Mouse (Mus musculus) gastrocnemius, postnatal 10 days (tissue): ENCODE results near the gene B9d2. TPM values are rescaled to one million over a fixed set of nuclear protein-coding genes. Genes with fewer than 3 reads are reported as not detected.
A peak's percentile ranks its signal among the peaks of the same experiment; 100 is the strongest.
"Not testable (repeated sequence)": the region's sequence is repeated elsewhere in the genome, so short reads cannot be mapped to it uniquely, and the experiment has no call there.

Experiments
- DNase-seq: peaks from one replicate; pipeline ENCODE4 v3.0.0; 2021; ENCODE audit warnings: mixed read lengths
- total RNA-seq, 2 experiments: library from RNA; stranded (reverse); gene quantifications; 2 replicates each; pipeline ENCODE4 v1.2.3; 2021

B9d2 gene
- total RNA-seq, 2 experiments from 2014 or later: 10.5 to 10.9 TPM

DNA sequence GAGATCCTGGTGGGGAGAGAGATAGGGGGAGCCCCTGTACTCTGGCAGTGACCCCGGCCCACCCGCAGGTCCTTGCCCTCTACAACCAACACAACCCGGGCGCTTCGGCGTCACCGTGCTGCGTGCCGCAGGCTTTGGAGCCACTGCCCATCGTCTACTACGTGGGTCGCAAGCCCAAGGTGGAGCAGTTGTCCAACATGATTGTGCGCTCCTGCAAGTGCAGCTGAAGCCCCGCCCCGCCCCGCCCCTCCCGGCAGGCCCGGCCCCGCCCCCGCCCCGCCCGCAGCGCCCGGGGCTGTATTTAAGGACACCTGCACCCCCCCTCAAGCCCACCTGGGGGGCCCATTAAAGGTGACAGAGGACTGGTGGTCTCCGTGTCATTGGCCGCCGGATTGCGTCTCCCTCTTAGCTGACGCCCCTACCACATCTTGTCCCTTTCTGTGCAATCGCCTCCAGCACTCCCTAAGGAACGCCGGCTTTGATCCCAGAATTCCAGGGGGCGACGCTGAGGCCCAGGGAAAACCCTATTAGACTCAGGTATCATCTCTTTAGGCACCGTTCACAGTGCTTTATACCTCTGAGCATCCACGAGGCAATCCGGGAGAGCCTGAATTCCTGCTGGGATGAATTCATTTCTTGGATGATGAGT lies 24.3 kb downstream of the B9d2 start:
- DNase-seq: no peak

DNA sequence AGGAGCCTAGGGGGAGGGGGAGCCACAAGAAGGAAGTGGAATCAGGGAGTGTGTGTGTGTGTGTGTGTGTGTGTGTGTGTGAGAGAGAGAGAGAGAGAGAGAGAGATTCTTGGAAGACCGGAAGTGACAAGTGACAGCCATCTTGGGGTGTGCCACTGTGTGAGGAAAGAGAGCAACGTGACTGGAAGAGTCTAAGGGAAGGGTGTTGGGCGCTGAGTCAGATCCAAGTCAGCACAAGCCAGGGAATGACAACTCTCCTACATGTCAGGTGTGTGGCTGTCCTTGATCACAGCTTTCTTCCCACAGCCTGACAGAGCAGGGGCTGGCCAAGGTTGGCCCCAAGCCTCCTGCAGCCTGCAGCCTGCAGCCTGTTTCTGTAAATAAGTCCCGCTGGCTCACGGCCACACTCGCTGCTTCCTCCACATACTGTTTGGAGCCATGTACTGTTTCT lies 25.2 kb downstream of the B9d2 start:
- no peak for DNase-seq

DNA sequence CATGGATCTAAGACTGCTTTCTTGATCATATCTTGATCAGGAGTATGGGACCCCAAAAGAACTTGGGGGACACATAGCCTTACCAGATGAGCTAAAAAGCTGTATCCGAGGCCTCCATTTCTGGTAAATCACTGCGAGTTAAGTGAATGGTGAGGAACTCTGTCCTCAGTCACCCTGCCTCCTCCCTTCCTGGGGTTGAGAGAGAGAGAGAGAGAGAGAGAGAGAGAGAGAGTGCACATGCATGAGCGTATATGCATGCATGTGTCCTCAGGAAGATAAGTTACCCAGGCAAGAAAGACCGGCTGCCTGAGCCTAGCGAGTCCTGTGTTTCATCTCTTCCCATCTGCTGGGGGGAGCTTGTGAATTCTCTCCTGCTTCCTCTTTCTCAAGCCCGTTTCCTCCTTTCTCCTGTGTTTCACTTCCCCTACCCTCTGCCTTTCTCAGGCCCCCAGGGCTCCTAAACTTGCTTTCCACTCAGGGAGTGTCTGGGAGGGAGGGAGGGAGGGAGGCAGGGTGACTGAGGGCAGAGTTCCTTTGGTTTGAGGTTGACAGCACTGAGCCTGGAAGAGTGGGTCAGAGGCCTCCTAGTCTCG lies 26.1 kb downstream of the B9d2 start:
- no peak for DNase-seq

- no peak for DNase-seq
Measured at GRCm38 (mm10) chr7:25707581-25708292, 27.2 kb downstream of the B9d2 start.

- peak; percentile 48 for DNase-seq
Measured at GRCm38 (mm10) chr7:25709961-25710360, 29.4 kb downstream of the B9d2 start.

- no peak for DNase-seq
Measured at GRCm38 (mm10) chr7:25710519-25711130, 30.0 kb downstream of the B9d2 start.

DNA sequence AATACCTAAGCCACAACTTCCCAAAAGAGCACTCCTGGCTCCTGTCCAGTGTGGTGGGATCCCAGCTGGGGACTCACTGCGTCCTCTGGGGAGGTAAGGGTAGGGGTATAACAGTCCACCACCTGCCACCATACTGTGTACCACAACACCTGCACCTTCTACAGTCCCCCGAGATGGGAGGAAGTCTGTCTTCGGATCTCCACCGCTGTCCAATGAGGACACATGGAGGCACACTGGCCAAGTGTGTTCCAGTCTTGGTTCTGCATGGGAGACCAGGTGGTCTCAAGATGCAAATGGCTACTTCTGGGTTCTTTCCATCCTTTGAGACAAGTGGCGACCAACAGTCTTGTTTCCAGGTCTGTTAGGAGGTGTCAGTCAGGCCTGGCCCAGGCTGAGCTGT lies 30.6 kb downstream of the B9d2 start:
- no peak for DNase-seq

- peak; percentile 39 for DNase-seq
Measured at GRCm38 (mm10) chr7:25711731-25712197, 31.2 kb downstream of the B9d2 start.

GRCm38 (mm10) chr7:25712801-25713200 lies 32.2 kb downstream of the B9d2 start:
- DNase-seq: no peak

DNA sequence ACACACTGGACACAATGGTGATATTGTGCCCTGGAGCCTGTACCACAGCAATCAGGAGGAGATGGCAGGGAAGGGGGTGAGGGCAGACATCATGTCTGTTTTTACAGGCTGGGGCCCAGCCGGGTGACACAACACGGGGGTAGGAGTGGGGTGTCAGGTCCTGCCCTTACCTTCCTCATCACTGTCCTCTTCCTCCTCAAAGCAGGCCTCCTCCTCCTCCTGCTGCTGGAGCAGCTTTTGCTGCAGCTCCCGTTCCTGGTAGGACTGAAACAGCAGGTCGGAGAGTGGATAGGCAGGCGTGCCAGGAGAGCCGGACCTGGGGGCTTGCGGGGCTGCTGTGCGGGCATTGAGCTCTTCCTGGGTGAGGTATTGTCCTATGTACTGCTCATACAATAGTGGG lies 34.0 kb downstream of the B9d2 start:
- no peak for DNase-seq

DNA sequence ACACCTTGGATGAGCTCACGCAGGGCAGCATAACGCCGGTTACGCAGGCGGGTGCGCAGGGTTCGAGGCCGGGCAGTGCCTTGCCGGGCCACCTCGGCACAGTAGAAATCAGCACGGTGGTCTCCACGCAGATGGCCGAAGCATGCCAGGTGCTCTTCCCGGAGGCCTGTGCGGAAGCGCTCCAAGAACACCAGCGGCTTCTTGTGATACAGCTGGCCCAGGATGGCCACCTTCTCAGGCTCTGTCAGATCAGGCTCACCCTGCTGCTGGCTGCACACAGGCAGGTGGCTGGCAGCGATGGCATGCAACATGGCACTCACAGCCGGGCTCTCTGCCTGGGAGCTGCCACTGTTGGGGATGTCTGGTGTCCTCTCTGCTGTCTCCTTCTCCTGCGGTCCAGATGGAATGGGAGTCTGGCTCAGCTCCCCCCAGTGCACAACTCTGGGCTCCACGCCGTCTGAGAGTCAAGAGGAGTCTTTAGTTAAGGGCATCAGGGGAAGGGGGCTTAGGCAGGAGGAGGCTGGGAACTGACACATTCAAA lies 35.2 kb downstream of the B9d2 start:
- DNase-seq: no peak

GRCm38 (mm10) chr7:25717478-25717877 lies 36.9 kb downstream of the B9d2 start:
- DNase-seq: no peak

DNA sequence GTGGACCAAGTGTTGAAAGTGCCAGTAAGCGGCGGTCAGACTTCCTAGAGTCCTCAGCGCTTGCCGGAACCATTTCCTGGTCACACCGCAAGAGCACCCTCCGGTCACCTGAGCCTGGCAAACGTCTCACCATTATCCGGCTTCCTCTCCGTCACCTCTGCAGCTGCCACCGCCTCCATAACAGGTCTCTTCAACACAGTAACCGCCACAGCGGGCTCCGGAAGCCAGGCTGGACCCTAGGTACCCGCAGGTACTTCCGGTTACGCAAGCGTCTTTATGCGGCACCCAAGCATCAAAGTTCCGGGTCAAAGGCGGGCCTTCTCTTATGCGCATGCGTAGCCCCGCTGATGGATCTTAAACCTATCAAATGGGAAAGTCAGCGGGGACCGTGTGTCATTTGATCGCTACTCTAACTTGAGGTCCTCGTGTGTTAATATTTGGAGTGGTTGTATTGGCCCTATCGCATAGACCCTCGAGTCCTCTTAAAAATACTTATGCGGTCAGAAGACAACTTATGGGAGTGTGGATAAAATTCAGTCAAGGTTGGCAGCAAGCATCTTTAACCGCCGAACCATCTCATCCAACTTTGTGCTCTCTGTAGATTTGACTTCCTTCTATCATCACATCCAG lies 38.3 kb downstream of the B9d2 start, which contains the start of gene Ccdc97:
Gene Ccdc97, minus strand, starts transcription at position 301 of the 630 bp plus-strand sequence.
- DNase-seq: peak; percentile 88

DNA sequence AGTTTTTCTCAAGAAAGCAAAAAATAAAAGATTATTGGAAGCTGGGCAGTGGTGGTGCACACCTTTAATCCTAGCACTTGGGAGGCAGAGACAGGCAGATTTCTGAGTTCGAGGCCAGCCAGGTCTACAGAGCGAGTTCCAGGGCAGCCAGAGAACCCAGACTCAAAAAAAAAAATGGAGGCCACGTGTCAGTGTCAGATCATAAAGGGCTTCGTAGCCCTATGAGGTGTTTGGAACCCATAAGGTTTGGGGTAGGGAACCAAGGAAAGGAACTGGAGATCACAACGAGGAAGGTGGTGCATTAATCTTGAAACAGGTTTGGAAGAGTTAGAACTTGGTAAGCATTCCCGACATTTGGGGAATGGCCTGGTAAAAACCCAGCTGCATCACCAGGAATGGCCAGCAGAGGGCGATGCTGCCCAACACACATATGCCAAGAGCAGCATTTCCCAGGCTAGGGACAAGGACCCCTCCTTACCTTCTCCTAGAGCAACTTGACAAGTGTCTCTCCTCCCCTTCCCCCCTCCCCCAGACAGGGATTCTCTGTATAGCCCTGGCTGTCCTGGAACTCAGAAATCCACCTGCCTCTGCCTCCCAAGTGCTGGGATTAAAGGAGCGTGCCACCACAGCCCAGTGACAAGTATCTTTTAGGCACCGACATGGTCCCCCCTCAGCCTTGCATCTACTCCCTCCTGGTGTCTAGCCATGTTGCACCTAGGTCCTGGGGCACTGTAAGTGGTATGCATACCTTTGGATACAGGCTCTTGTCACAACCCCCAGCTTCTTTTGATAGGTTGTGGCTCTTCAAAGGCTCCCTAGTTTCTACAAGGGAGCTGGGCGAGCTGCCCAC lies 39.4 kb downstream of the B9d2 start:
- DNase-seq: peak; percentile 81

DNA sequence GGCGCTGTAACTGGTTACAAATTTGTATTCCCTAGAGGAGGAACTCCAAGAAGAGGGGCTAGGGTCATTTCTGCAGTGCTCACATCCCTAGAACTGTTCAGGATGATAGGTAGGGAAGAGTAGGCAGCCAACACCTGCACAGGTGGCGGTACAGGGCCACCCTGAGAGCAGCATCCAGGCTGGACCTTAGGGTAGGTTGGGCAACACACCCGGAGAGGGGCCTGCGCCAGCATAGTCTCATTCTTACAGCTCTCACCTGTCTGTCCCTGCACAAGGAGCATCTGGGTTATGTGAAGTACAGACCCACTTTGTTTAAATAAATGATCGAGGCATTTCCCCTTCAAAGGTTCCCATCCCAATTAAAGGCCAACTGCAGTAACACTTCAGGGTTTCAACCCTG lies 40.2 kb downstream of the B9d2 start:
- DNase-seq: no peak

- DNase-seq: not testable (repeated sequence)
Measured at GRCm38 (mm10) chr7:25721776-25722175, 41.2 kb downstream of the B9d2 start.

- DNase-seq: no peak
Measured at GRCm38 (mm10) chr7:25725886-25726285, 45.3 kb downstream of the B9d2 start.

GRCm38 (mm10) chr7:25727800-25728199 lies 47.2 kb downstream of the B9d2 start:
- DNase-seq: no peak

DNA sequence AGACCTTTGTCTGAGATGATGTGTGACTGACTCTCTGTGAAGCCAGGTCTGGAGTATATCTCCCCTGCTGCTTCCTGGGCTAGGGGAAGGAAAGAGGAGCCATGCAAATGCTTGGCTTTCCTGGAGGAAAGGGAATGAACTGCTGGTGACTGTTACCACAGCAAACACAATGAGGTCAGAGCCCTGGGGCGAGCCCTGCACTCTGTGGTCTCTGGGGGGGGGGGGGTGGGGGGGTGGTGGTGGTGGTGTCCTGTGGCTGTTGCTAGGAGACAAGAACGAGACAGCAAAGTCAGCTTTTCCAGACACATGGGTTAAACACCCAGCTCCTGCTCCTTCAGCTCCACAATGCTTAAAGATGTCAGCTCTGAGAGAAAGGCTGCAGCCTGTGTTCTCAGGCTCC lies 48.8 kb downstream of the B9d2 start:
- no peak for DNase-seq

- DNase-seq: peak; percentile 34
Measured at GRCm38 (mm10) chr7:25729862-25730261, 49.3 kb downstream of the B9d2 start.
